Mouse (Mus musculus) kidney, embryonic 16.5 days (tissue): ENCODE measurements around the gene Atad5. TPM values are rescaled to one million over a fixed set of nuclear protein-coding genes. Genes with fewer than 3 reads are reported as not detected.
A peak's percentile ranks its signal among the peaks of the same experiment; 100 is the strongest.
"Not testable (repeated sequence)": the region's sequence is repeated elsewhere in the genome, so short reads cannot be mapped to it uniquely, and the experiment has no call there.

Experiments
- ATAC-seq: fragments of 200-750 bp; cut with Nextera tagmentation; 2 replicates; pipeline ENCODE4 v1.8.0; 2017; ENCODE audit warnings: moderate TSS enrichment; ENCODE audit not compliant: low FRiP score, low TSS enrichment
- H3K27ac ChIP-seq: fragments of 300-500 bp; sonication (generic); 2 replicates; pipeline ENCODE4 v1.5.1; 2014; ENCODE audit warnings: low read length
- H3K27me3 ChIP-seq: fragments of 300-500 bp; sonication (generic); 2 replicates; pipeline ENCODE4 v1.6.1; 2014; ENCODE audit warnings: low read length, control low read depth, mixed read lengths; ENCODE audit not compliant: insufficient read depth
- H3K36me3 ChIP-seq: fragments of 300-500 bp; sonication (generic); 2 replicates; pipeline ENCODE4 v1.6.1; 2014; ENCODE audit warnings: low read length, control low read depth, mixed read lengths; ENCODE audit not compliant: insufficient read depth
- H3K4me1 ChIP-seq: fragments of 300-500 bp; sonication (generic); 2 replicates; pipeline ENCODE4 v1.6.1; 2014; ENCODE audit warnings: low read length, control low read depth, mixed read lengths; ENCODE audit not compliant: insufficient read depth
- H3K4me2 ChIP-seq: fragments of 300-500 bp; sonication (generic); replicated peaks from 2 replicates; pipeline ENCODE4 v1.6.1; 2014; ENCODE audit warnings: low read depth, low read length
- H3K4me3 ChIP-seq: fragments of 300-500 bp; sonication (generic); 2 replicates; pipeline ENCODE4 v1.5.1; 2014; ENCODE audit warnings: mild to moderate bottlenecking, low read length
- H3K9ac ChIP-seq: fragments of 300-500 bp; sonication (generic); replicated peaks from 2 replicates; pipeline ENCODE4 v1.6.1; 2014; ENCODE audit warnings: low read length
- H3K9me3 ChIP-seq: fragments of 300-500 bp; sonication (generic); 2 replicates; pipeline ENCODE4 v1.6.1; 2016; ENCODE audit warnings: low read length, control low read depth
- WGBS: fragments of 180-500 bp; shearing (Covaris S2); extraction: QIAGEN DNeasy Blood & Tissue Kit; methylation state at CpG from one replicate; pipeline ENCODE4 v1.1.7; 2014; 5-methylcytosine and 5-hydroxymethylcytosine counted together
- polyA plus RNA-seq: library from polyadenylated mRNA; unstranded; fragments of >200 nt; fragmentation: Nextera tagmentation; extraction: Ambion mirVana; gene quantifications from 2 replicates; pipeline ENCODE4 v1.2.1, GENCODE M21; 2015

Gene Atad5
- polyA plus RNA-seq, 1 experiment from 2014 or later, result 8.3 TPM

DNA sequence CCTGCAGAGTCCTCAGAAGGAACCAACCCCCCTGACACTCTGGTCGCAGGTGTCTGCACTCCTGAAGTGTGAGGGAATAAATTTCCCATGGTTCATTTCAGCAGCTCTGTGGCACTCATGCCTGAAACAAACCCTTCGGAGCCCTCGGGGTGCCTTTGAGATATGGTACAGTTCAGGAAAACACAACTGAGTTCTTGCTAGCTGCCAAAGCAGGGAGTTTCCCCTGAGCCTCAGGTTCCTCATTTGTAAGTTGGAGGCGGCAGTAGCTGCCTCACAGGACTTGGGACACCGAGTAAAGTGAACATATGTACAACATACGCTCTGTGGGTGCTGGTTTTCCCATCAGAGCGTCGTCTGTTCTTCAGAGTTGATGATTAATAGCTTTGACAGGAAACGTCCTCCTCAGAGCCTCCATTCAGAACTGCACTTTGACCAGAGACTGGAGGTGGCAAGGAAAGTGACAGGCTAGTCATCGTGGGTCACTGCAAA lies 56.6 kb downstream of the Atad5 start:
- Histone ChIP-seq H3K27ac (peak overlapping the region; percentile 77), H3K36me3 (no peaks in the 10 kb centered on the region), H3K4me3 (no peak overlapping the region), H3K27me3 (no peaks in the 10 kb centered on the region), H3K9ac (0 out of 2 replicates have a peak overlapping the region, but pooled peaks have one; percentile 26), H3K4me2 (peak overlapping the region; percentile 26; the same call in 1 of the 2 replicates), H3K4me1 (peaks cover 12% of the 10 kb centered on the region; the same call in 1 of the 2 replicates), H3K9me3 (no peaks in the 10 kb centered on the region)
- WGBS, result 27% methylated on average over 10 of the region's 10 CpGs
- ATAC-seq, result peak; percentile 29; the same call in 1 of the 2 replicates

DNA sequence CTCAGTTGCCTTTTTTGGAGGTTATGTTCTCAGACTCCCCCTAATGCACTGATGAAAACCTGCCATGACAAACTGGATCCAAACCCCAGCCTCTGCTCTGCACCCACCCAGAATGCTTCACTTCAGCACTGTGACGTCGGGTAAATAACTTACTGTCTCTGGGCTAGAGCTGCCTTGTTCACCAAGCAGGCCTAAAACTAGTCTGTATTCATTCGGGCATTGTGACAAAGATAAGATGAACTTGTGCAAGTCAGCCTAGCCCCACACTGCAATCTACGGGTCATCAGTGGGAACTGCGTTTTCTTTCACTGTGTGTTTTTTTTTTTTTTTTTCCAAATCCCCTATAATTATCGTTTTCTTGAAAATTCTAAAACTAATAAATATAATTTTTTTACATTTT lies 58.5 kb downstream of the Atad5 start:
- Histone ChIP-seq H3K27me3 (peaks cover 4% of the 10 kb centered on the region; the same call in 1 of the 2 replicates), H3K4me2 (no peak overlapping the region), H3K27ac (no peak overlapping the region), H3K4me3 (no peak overlapping the region), H3K4me1 (peaks cover 8% of the 10 kb centered on the region; the same call in 1 of the 2 replicates), H3K9ac (no peak overlapping the region), H3K36me3 (no peaks in the 10 kb centered on the region), H3K9me3 (no peaks in the 10 kb centered on the region)
- ATAC-seq, result no peak
- WGBS, result 71% methylated on average over 6 of the region's 6 CpGs

DNA sequence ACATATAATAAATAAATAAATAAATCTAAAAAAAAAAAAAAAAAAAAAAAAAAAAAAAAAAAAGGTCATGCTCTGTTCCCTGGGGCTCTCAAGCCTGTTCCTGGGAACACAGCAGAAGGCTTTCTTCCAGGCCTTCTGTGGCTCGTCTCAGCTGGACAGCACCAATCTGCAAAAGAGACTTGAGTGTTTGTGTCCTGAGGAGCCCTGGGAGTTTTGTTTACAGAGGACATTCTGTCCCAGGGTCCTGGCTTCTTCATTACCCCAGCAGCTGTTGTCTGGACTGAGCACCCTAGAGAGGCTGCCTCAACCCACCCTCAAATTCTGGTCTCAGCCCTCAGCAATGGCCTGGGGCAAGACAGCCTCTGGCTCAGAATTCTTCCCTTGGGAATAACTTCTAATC lies 59.1 kb downstream of the Atad5 start:
- Histone ChIP-seq H3K4me1 (peaks cover 5% of the 10 kb centered on the region; the same call in 1 of the 2 replicates), H3K27me3 (peaks cover 6% of the 10 kb centered on the region; the same call in 1 of the 2 replicates), H3K27ac (no peak overlapping the region), H3K4me2 (no peak overlapping the region), H3K4me3 (no peak overlapping the region), H3K36me3 (no peaks in the 10 kb centered on the region), H3K9ac (no peak overlapping the region), H3K9me3 (no peaks in the 10 kb centered on the region)
- 38% methylated on average over 1 of the region's 1 CpGs for WGBS
- 0 out of 2 replicates have a peak, but pooled peaks have one; percentile 47 for ATAC-seq

DNA sequence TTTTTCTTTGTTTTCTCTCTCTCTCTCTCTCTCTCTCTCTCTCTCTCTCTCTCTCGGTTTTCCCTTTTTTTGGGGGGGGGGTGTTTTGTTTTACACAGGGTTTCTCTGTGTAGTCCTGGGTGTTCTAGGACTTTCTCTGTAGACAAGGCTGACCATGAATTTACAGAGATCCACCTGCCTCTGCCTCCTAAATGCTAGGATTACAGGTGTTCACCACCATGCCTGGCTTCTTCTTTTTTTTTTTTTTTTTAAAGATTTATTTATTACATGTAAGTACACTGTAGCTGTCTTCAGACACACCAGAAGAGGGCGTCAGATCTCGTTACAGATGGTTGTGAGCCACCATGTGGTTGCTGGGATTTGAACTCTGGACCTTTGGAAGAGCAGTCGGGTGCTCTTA lies 59.8 kb downstream of the Atad5 start:
- 31% methylated on average over 1 of the region's 4 CpGs for WGBS
- H3K4me3 ChIP-seq, H3K27ac ChIP-seq: not testable (repeated sequence)

DNA sequence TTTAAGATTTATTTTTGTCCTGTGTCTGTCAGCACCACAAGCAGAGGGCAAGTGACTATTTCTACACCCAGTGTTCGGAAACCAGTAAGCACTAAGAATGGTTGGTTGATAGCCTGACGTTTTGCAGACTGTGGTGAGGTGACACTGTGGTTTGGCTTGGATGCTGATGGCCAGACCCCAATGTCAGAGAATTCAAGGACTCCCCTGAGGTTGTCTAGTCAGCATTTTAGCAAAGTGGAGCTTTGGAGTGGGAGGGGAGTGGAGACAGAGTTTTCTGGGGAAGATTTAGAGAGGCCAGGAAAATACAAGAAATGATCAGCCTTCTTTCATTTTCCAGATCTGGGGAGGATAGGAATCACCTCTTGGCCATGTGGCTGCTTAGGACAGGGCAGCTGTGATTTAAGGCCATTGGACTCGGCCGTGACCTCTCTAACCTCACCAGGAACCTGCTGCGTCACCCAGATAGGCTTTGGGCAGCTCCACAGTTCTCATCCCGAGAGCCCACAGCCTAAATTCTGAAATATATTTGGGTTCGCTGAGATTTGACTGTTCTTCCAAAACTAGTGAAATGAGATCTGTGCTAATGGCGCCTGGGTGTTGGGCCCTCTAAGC lies 60.3 kb downstream of the Atad5 start:
- H3K4me2 ChIP-seq, result no peak overlapping the region
- ATAC-seq, result no peak
- no peaks in the 10 kb centered on the region for H3K9me3 ChIP-seq
- H3K4me1 ChIP-seq, result peaks cover 10% of the 10 kb centered on the region; the same call in 1 of the 2 replicates
- H3K27ac ChIP-seq, result no peak overlapping the region
- 82% methylated on average over 8 of the region's 8 CpGs for WGBS
- peaks cover 14% of the 10 kb centered on the region for H3K27me3 ChIP-seq
- H3K36me3 ChIP-seq, result no peaks in the 10 kb centered on the region
- no peak overlapping the region for H3K4me3 ChIP-seq
- H3K9ac ChIP-seq, result no peak overlapping the region

More for the DNA sequence above, 59.8 kb downstream of the Atad5 start:
- ATAC-seq, H3K36me3 ChIP-seq, H3K27me3 ChIP-seq, H3K4me2 ChIP-seq, H3K4me1 ChIP-seq, H3K9ac ChIP-seq, H3K9me3 ChIP-seq: not testable (repeated sequence)

DNA sequence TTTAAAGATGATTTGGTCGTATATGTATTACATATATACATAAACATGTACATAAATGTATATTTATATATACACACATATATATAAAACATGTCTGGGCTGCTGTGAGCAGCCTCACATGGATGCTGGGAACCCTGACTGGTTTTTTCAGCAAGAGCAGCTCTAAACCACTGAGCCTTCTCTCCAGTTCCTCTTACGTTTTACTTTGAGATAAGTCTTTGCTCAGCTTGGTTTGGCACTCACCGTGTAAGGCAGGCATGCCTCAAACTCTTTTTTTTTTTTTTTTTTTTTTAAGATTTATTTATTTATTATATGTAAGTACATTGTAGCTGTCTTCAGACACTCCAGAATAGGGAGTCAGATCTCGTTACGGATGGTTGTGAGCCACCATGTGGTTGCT lies 61.4 kb downstream of the Atad5 start:
- H3K4me3 ChIP-seq, result no peak overlapping the region
- no peak overlapping the region for H3K9ac ChIP-seq
- no peak for ATAC-seq
- 68% methylated on average over 5 of the region's 5 CpGs for WGBS
- H3K36me3 ChIP-seq, result no peaks in the 10 kb centered on the region
- H3K27ac ChIP-seq, result no peak overlapping the region
- H3K9me3 ChIP-seq, result no peaks in the 10 kb centered on the region
- H3K4me2 ChIP-seq, result no peak overlapping the region
- H3K27me3 ChIP-seq, result peaks cover 24% of the 10 kb centered on the region
- peaks cover 10% of the 10 kb centered on the region; the same call in 1 of the 2 replicates for H3K4me1 ChIP-seq

DNA sequence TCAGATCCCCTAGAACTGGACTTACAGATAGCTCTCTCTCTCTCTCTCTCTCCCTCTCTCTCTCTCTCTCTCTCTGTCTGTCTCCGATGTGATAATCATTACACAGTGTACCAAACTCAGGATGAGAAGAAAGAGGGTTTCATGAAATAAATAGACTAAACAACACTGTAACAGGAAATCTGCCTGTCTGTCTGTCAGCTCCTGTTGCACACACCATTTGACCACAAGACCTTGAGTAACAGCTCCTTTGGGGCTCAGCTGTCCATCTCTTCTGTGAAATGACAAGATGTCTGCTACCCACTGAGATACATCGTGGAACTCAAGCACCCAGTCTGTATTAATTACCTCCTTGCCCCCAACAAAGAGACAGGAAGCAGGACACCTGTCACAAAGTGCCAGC lies 62.3 kb downstream of the Atad5 start:
- no peak overlapping the region for H3K4me3 ChIP-seq
- H3K9me3 ChIP-seq, result no peaks in the 10 kb centered on the region
- H3K27ac ChIP-seq, result no peak overlapping the region
- H3K9ac ChIP-seq, result no peak overlapping the region
- H3K36me3 ChIP-seq, result no peaks in the 10 kb centered on the region
- 61% methylated on average over 2 of the region's 2 CpGs for WGBS
- no peak overlapping the region for H3K4me2 ChIP-seq
- no peak for ATAC-seq
- H3K4me1 ChIP-seq, result 0 out of 2 replicates have a peak, but pooled peaks cover 6% of the 10 kb centered on the region
- H3K27me3 ChIP-seq, result peaks cover 25% of the 10 kb centered on the region

DNA sequence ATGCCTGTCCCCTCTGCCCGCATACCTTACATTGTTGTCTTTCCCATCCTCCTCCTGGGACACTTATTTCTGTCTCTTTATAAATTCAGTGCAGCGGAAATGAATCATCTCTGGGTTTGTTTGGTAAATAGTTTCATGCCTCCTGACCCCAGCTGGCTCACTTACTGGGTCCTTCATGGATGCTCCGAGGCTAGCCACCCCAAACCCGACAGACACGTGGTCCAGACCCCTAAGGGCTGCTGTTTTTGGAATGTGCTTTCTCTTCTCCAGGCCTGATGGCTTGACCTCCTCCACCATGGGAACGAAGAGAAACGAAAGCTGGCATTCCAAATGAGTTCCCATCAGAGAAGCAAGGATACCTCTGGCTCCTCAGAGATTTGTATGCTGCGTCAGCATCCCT lies 63.2 kb downstream of the Atad5 start:
- WGBS, result 72% methylated on average over 8 of the region's 8 CpGs
- Histone ChIP-seq H3K4me3 (no peak overlapping the region), H3K36me3 (no peaks in the 10 kb centered on the region), H3K4me2 (no peak overlapping the region), H3K9ac (no peak overlapping the region), H3K9me3 (no peaks in the 10 kb centered on the region), H3K4me1 (0 out of 2 replicates have a peak, but pooled peaks cover 6% of the 10 kb centered on the region), H3K27me3 (peaks cover 25% of the 10 kb centered on the region), H3K27ac (no peak overlapping the region)
- no peak for ATAC-seq

DNA sequence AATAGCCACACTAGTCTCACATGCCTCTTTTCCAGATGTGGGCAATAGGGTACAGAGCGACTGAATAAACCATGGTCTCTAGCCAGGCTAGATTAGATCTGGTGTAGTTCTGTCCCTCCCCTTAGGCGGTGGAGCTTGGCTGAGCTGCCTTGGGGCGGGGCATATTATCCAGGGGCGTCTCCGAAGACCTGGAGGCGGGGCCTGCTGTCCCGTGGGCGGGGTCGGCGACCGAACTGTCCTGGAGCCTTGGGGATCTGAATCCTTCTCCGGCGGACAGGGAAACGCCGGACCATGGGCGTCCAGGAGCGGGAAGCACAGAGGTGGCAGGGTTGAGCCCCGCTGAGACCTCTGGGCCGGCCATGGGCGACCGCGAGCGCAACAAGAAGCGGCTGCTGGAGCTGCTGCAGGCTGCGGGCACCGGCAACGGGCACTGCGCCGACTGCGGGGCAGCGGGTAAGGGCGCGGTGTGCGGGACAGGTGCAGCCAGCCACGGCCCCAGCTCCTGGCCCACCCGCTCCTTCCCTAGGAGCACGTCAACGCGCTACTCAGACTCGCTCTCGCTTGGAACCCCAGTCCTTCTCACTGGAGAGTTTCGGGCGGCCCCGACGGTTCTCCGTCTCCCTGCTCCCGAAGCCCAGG lies 64.8 kb downstream of the Atad5 start, which contains the start of gene Adap2:
Gene Adap2 (plus strand): TSS at position 249 of the 639 bp plus-strand sequence.
- Histone ChIP-seq H3K4me1 (0 out of 2 replicates have a peak, but pooled peaks cover 6% of the 10 kb centered on the region), H3K27ac (no peak within 1 kb of the TSS), H3K36me3 (no peaks in the 10 kb centered on the region), H3K9ac (peak within 1 kb of the TSS; percentile 70), H3K9me3 (no peaks in the 10 kb centered on the region), H3K27me3 (peaks cover 25% of the 10 kb centered on the region), H3K4me3 (peak within 1 kb of the TSS; percentile 55), H3K4me2 (peak within 1 kb of the TSS; percentile 80)
- ATAC-seq, result peak; percentile 92
- WGBS, result 1% methylated on average over 47 of the region's 47 CpGs

DNA sequence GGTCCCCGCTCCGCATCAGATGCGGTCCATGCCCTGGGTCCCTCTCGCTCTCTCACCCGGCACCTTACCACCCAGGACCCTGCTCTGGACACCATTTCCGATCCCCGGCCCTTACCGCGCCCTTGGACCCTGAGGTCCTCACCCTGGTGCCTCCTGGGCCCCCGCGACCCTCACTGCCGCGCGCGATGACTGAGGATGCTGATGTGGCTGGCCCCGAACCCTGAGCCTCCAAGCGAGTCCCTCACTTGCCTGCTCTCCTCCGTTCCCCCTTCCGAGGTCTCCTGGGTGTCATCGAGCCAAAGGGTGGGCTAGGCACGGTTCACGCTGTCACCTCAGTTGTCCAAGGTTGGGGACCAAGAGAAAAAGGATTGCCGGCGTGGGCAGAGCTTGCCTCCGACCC lies 65.3 kb downstream of the Atad5 start:
- WGBS, result 27% methylated on average over 25 of the region's 25 CpGs
- H3K4me2 ChIP-seq, result peak overlapping the region; percentile 80
- peaks cover 25% of the 10 kb centered on the region for H3K27me3 ChIP-seq
- no peaks in the 10 kb centered on the region for H3K36me3 ChIP-seq
- peak overlapping the region; percentile 70 for H3K9ac ChIP-seq
- no peaks in the 10 kb centered on the region for H3K9me3 ChIP-seq
- peak overlapping the region; percentile 55 for H3K4me3 ChIP-seq
- no peak overlapping the region for H3K27ac ChIP-seq
- ATAC-seq, result peak; percentile 57
- 0 out of 2 replicates have a peak, but pooled peaks cover 6% of the 10 kb centered on the region for H3K4me1 ChIP-seq
